Mouse (Mus musculus) CH12F3 (cell line): ENCODE data around the gene Tgif1.
"Not testable (repeated sequence)": the region's sequence is repeated elsewhere in the genome, so short reads cannot be mapped to it uniquely, and the experiment has no call there.

Experiments used
- in situ Hi-C: fragments of 300-500 bp; cut with MboI; formaldehyde crosslinking; loops from 2 replicates; pipeline ENCODE4 v1.14.3; 2020; ENCODE audit warnings: low sequenced_read_pairs

Gene Tgif1

GRCm38 (mm10) chr17:70845543-70845942 is 7.8 kb downstream of the Tgif1 start:
- in situ Hi-C loops, result no loop called here

GRCm38 (mm10) chr17:70844971-70845370 is 8.4 kb downstream of the Tgif1 start:
- in situ Hi-C loops, result no loop called here

GRCm38 (mm10) chr17:70843252-70843651 is 10.1 kb downstream of the Tgif1 start:
- in situ Hi-C loops, result no loop called here

- in situ Hi-C loops, result no loop called here
Observed at GRCm38 (mm10) chr17:70838533-70838932, 14.8 kb downstream of the Tgif1 start.

- in situ Hi-C loops, result no loop called here
Observed at GRCm38 (mm10) chr17:70838031-70838430, 15.3 kb downstream of the Tgif1 start.

- in situ Hi-C loops, result not testable (repeated sequence)
Observed at GRCm38 (mm10) chr17:70837474-70837873, 15.9 kb downstream of the Tgif1 start.

- in situ Hi-C loops, result no loop called here
Observed at GRCm38 (mm10) chr17:70836820-70837219, 16.5 kb downstream of the Tgif1 start.

- in situ Hi-C loops, result no loop called here
Observed at GRCm38 (mm10) chr17:70835071-70835790, 18.1 kb downstream of the Tgif1 start.

- in situ Hi-C loops, result no loop called here
Observed at GRCm38 (mm10) chr17:70834430-70834965, 18.8 kb downstream of the Tgif1 start.

GRCm38 (mm10) chr17:70832544-70832943 is 20.8 kb downstream of the Tgif1 start:
- in situ Hi-C loops, result no loop called here

- in situ Hi-C loops, result no loop called here
Observed at GRCm38 (mm10) chr17:70831591-70831990, 21.8 kb downstream of the Tgif1 start.

GRCm38 (mm10) chr17:70829943-70830715 is 23.2 kb downstream of the Tgif1 start:
- in situ Hi-C loops, result no loop called here

- in situ Hi-C loops, result no loop called here
Observed at GRCm38 (mm10) chr17:70829217-70829616, 24.1 kb downstream of the Tgif1 start.

GRCm38 (mm10) chr17:70828569-70828968 is 24.8 kb downstream of the Tgif1 start:
- in situ Hi-C loops, result no loop called here

GRCm38 (mm10) chr17:70828180-70828528 is 25.2 kb downstream of the Tgif1 start:
- in situ Hi-C loops, result no loop called here

GRCm38 (mm10) chr17:70827463-70828179 is 25.7 kb downstream of the Tgif1 start:
- in situ Hi-C loops, result not testable (repeated sequence)

GRCm38 (mm10) chr17:70826227-70826626 is 27.1 kb downstream of the Tgif1 start:
- in situ Hi-C loops, result no loop called here

- in situ Hi-C loops, result no loop called here
Observed at GRCm38 (mm10) chr17:70823083-70823482, 30.3 kb downstream of the Tgif1 start.

GRCm38 (mm10) chr17:70817862-70818451 is 35.4 kb downstream of the Tgif1 start:
- in situ Hi-C loops, result no loop called here

GRCm38 (mm10) chr17:70815001-70815400 is 38.3 kb downstream of the Tgif1 start:
- in situ Hi-C loops, result no loop called here

GRCm38 (mm10) chr17:70810795-70811194 is 42.6 kb downstream of the Tgif1 start:
- in situ Hi-C loops, result no loop called here
